Mouse (Mus musculus) hindbrain, embryonic 13.5 days (tissue): ENCODE results near the gene Lalba. TPM values are rescaled to one million over a fixed set of nuclear protein-coding genes. Genes with fewer than 3 reads are reported as not detected.

Source experiments
- ATAC-seq: fragments of 200-750 bp; cut with Nextera tagmentation; 2 replicates; pipeline ENCODE4 v1.8.0; 2017; ENCODE audit warnings: moderate TSS enrichment; ENCODE audit not compliant: low FRiP score
- H3K27ac ChIP-seq: fragments of 300-500 bp; sonication (generic); 2 replicates; pipeline ENCODE4 v1.5.1; 2015; ENCODE audit warnings: inconsistent platforms, mild to moderate bottlenecking, moderate library complexity
- H3K27me3 ChIP-seq: fragments of 300-500 bp; sonication (generic); 2 replicates; pipeline ENCODE4 v1.6.1; 2015; ENCODE audit warnings: mild to moderate bottlenecking, inconsistent platforms
- H3K36me3 ChIP-seq: fragments of 300-500 bp; sonication (generic); 2 replicates; pipeline ENCODE4 v1.6.1; 2015; ENCODE audit warnings: mild to moderate bottlenecking, inconsistent platforms
- H3K4me1 ChIP-seq: fragments of 300-500 bp; sonication (generic); replicated peaks from 2 replicates; pipeline ENCODE4 v1.6.1; 2015; ENCODE audit warnings: inconsistent platforms
- H3K4me2 ChIP-seq: fragments of 300-500 bp; sonication (generic); 2 replicates; pipeline ENCODE4 v1.6.1; 2015; ENCODE audit warnings: inconsistent platforms, mild to moderate bottlenecking, moderate library complexity
- H3K4me3 ChIP-seq: fragments of 300-500 bp; sonication (generic); 2 replicates; pipeline ENCODE4 v1.5.1; 2015; ENCODE audit warnings: mild to moderate bottlenecking, inconsistent platforms
- H3K9ac ChIP-seq: fragments of 300-500 bp; sonication (generic); 2 replicates; pipeline ENCODE4 v1.6.1; 2015; ENCODE audit warnings: mild to moderate bottlenecking, inconsistent platforms
- H3K9me3 ChIP-seq: fragments of 300-500 bp; sonication (generic); 2 replicates; pipeline ENCODE4 v1.6.1; 2016; ENCODE audit warnings: inconsistent platforms
- WGBS: fragments of 180-500 bp; shearing (Covaris S2); methylation state at CpG from one replicate; pipeline ENCODE4 v1.1.7; 2015; 5-methylcytosine and 5-hydroxymethylcytosine counted together
- polyA plus RNA-seq: library from polyadenylated mRNA; unstranded; fragments of >200 nt; fragmentation: Nextera tagmentation; extraction: Ambion mirVana; gene quantifications from 2 replicates; pipeline ENCODE4 v1.2.1, GENCODE M21; 2015

The Lalba gene
- polyA plus RNA-seq, 1 experiment from 2014 or later: not detected

GRCm38 (mm10) chr15:98511386-98511928 lies 28.9 kb upstream of the Lalba start:
- Histone ChIP-seq H3K9me3 (no peaks in the 10 kb centered on the region), H3K9ac (no peak overlapping the region), H3K4me3 (no peak overlapping the region), H3K4me1 (peaks cover 9% of the 10 kb centered on the region), H3K27me3 (no peaks in the 10 kb centered on the region), H3K36me3 (peaks cover 9% of the 10 kb centered on the region), H3K27ac (no peak overlapping the region), H3K4me2 (no peak overlapping the region)
- ATAC-seq: no peak
- 51% methylated on average over 13 of the region's 13 CpGs for WGBS

DNA sequence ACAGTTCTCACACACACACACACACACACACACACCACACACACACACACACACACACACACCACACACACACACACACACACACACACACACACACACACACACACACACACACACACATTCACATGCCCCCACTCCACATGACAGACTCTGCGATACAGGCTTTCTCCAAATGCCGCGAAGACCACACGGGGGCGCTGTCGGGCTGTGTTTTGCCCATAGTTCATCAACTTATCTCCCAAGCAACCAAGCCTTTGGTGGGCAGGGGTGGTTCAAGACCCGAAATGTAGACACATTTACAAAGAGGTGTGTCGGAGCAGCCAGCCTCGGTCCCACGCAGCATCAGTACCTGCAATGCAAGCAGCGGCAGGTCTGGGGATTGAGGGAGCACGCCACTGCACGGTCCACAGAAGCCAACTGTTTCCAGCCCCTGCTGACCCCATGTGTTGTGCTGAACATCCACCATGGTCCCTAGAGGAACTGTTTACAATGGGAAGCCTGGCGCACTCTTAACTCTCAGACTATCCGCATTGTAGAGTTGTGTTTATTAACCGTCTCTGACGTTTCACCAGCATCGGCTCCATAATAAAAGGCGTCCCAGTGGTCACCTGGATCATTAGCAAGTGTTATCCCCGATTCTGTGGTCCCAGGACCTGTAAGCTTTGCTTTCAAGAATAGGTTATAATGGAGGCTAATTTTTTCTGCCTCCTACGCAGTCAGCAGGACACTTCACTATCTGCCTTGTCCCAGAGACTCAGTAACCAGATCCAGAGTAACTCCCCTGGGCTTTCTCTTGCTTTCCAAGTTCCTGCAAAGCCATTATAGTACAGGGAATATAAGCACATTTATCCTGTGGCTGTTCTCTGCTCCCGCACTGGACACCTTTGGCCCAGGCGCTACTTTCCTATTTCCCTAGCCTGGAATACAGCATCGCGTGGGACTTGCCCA lies 28.2 kb upstream of the Lalba start:
- peaks cover 6% of the 10 kb centered on the region for H3K36me3 ChIP-seq
- no peak overlapping the region for H3K27ac ChIP-seq
- H3K4me3 ChIP-seq: 0 out of 2 replicates have a peak overlapping the region, but pooled peaks have one; percentile 17
- H3K9me3 ChIP-seq: no peaks in the 10 kb centered on the region
- no peaks in the 10 kb centered on the region for H3K27me3 ChIP-seq
- 29% methylated on average over 25 of the region's 25 CpGs for WGBS
- ATAC-seq: peak; percentile 71; the same call in 1 of the 2 replicates
- peaks cover 9% of the 10 kb centered on the region for H3K4me1 ChIP-seq
- H3K4me2 ChIP-seq: peak overlapping the region; percentile 50
- H3K9ac ChIP-seq: no peak overlapping the region

- no peak for ATAC-seq
- Histone ChIP-seq H3K9me3 (no peaks in the 10 kb centered on the region), H3K27me3 (no peaks in the 10 kb centered on the region), H3K4me3 (no peak overlapping the region), H3K4me2 (no peak overlapping the region), H3K4me1 (peaks cover 9% of the 10 kb centered on the region), H3K9ac (no peak overlapping the region), H3K36me3 (no peaks in the 10 kb centered on the region), H3K27ac (no peak overlapping the region)
- 53% methylated on average over 2 of the region's 2 CpGs for WGBS
Observed at GRCm38 (mm10) chr15:98509387-98509786, 26.9 kb upstream of the Lalba start.

DNA sequence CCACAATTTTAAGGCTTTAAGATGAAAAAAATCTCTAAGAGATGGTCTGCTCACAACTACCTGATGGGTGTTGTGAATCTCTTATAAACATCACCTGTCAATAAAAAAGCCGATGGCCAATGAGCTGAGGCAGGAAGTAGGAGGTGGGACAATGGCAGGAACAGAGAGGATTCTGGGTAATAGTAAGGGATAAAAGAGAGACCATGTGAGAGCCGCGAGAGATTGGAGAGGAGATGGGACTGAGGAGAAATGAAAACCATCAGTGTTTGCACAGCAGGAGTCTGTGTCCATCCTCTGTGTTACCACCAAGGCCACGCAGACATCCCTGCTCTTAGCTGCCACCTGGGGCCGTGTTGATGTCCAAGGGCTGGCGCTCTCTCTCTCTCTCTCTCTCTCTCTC lies 24.8 kb upstream of the Lalba start:
- Histone ChIP-seq H3K9ac (no peak overlapping the region), H3K4me3 (no peak overlapping the region), H3K4me2 (no peak overlapping the region), H3K27ac (no peak overlapping the region), H3K27me3 (no peaks in the 10 kb centered on the region), H3K4me1 (peaks cover 9% of the 10 kb centered on the region), H3K36me3 (no peaks in the 10 kb centered on the region), H3K9me3 (no peaks in the 10 kb centered on the region)
- 90% methylated on average over 5 of the region's 6 CpGs for WGBS
- no peak for ATAC-seq

- Histone ChIP-seq H3K36me3 (no peaks in the 10 kb centered on the region), H3K4me2 (no peak overlapping the region), H3K4me1 (peaks cover 8% of the 10 kb centered on the region), H3K4me3 (no peak overlapping the region), H3K27ac (no peak overlapping the region), H3K27me3 (no peaks in the 10 kb centered on the region), H3K9ac (no peak overlapping the region), H3K9me3 (no peaks in the 10 kb centered on the region)
- no peak for ATAC-seq
- WGBS: 83% methylated on average over 9 of the region's 9 CpGs
Observed at GRCm38 (mm10) chr15:98506253-98506957, 23.9 kb upstream of the Lalba start.

- no peak overlapping the region for H3K27ac ChIP-seq
- no peak for ATAC-seq
- H3K36me3 ChIP-seq: no peaks in the 10 kb centered on the region
- no peaks in the 10 kb centered on the region for H3K27me3 ChIP-seq
- whole genome bisulfite sequencing: 14% methylated on average over 18 of the region's 18 CpGs
- no peaks in the 10 kb centered on the region for H3K4me1 ChIP-seq
- no peak overlapping the region for H3K9ac ChIP-seq
- H3K9me3 ChIP-seq: no peaks in the 10 kb centered on the region
- H3K4me2 ChIP-seq: no peak overlapping the region
- H3K4me3 ChIP-seq: no peak overlapping the region
Observed at GRCm38 (mm10) chr15:98504514-98504913, 22.0 kb upstream of the Lalba start.

DNA sequence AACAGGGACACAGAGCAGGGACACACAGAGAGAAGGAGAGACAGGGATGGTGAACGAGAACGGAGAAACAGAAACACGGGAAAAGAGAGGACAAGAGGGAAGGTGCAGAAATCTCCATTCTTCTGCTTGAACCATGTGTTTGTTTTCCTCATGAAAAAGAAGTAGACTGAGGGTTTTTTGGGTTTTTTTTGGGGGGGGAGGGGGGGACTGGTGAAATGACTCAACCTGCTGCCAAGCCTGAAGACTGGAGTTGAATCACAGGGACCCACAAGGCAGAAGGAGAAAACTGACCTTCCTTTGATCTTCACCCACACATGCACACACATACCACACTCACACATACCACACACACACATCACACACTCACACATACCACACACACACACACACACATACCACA lies 20.8 kb upstream of the Lalba start:
- H3K36me3 ChIP-seq: no peaks in the 10 kb centered on the region
- H3K9ac ChIP-seq: no peak overlapping the region
- no peaks in the 10 kb centered on the region for H3K27me3 ChIP-seq
- no peak for ATAC-seq
- H3K27ac ChIP-seq: no peak overlapping the region
- no peak overlapping the region for H3K4me3 ChIP-seq
- no peak overlapping the region for H3K4me2 ChIP-seq
- H3K9me3 ChIP-seq: no peaks in the 10 kb centered on the region
- no peaks in the 10 kb centered on the region for H3K4me1 ChIP-seq
- WGBS: 87% methylated on average over 3 of the region's 3 CpGs

DNA sequence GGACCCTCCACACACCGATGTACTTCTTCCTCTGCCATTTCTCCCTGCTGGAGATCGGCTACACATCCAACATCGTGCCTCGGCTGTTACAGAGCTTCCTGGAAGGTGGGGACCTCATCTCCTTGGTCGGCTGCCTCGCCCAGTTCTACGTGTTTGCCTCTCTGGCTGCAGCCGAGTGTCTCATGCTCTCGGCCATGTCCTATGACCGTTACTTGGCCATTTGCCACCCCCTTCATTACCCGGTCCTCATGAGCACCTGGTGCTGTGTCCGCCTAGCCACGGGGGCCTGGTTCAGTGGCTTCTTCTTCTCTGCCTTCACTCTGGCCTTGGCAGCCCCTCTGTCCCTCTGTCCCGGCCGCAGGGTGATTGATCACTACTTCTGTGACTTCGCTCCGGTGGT lies 15.1 kb upstream of the Lalba start:
- Histone ChIP-seq H3K27me3 (no peaks in the 10 kb centered on the region), H3K9ac (no peak overlapping the region)
- ATAC-seq: no peak

DNA sequence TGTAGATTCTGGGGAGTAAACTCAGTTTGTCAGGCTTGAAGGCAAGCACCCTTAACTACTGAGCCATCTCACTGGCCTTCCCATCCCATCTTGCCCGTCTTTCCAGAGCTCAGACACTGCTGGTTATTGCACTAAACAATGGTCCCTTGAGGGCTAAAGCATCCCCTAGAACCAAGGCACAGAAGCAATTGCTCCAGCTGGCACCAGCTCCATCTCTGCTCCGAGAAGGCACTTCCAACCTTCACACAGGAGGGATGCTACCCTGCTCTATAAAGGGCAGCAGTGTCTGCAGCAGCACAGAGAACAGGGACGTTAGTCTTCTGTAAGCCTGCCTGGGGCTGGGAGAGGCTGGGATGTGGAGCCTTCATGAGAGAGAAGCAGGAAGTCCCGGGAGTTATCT lies 9.6 kb upstream of the Lalba start, which contains the start of gene Olfr279:
Olfr279 (plus strand) TSS at position 301 of the 400 bp plus-strand sequence.
- no peak within 1 kb of the TSS for H3K27ac ChIP-seq
- no peak within 1 kb of the TSS for H3K4me2 ChIP-seq
- H3K9me3 ChIP-seq: no peaks in the 10 kb centered on the region
- H3K27me3 ChIP-seq: no peaks in the 10 kb centered on the region
- no peak within 1 kb of the TSS for H3K4me3 ChIP-seq
- 71% methylated on average over 4 of the region's 4 CpGs for WGBS
- no peak within 1 kb of the TSS for H3K9ac ChIP-seq
- no peaks in the 10 kb centered on the region for H3K4me1 ChIP-seq
- ATAC-seq: no peak
- no peaks in the 10 kb centered on the region for H3K36me3 ChIP-seq

More for the DNA sequence above, 15.1 kb upstream of the Lalba start:
- H3K9me3 ChIP-seq: no peaks in the 10 kb centered on the region
- H3K4me1 ChIP-seq: no peaks in the 10 kb centered on the region
- no peaks in the 10 kb centered on the region for H3K36me3 ChIP-seq
- no peak overlapping the region for H3K4me3 ChIP-seq
- 89% methylated on average over 17 of the region's 17 CpGs for WGBS
- no peak overlapping the region for H3K4me2 ChIP-seq
- no peak overlapping the region for H3K27ac ChIP-seq

- Histone ChIP-seq H3K4me1 (no peaks in the 10 kb centered on the region), H3K4me3 (no peak overlapping the region), H3K9me3 (no peaks in the 10 kb centered on the region), H3K4me2 (no peak overlapping the region), H3K36me3 (no peaks in the 10 kb centered on the region), H3K9ac (no peak overlapping the region), H3K27ac (no peak overlapping the region), H3K27me3 (no peaks in the 10 kb centered on the region)
- ATAC-seq: no peak
- 84% methylated on average over 2 of the region's 2 CpGs for WGBS
Observed at GRCm38 (mm10) chr15:98491332-98491731, 8.8 kb upstream of the Lalba start.

DNA sequence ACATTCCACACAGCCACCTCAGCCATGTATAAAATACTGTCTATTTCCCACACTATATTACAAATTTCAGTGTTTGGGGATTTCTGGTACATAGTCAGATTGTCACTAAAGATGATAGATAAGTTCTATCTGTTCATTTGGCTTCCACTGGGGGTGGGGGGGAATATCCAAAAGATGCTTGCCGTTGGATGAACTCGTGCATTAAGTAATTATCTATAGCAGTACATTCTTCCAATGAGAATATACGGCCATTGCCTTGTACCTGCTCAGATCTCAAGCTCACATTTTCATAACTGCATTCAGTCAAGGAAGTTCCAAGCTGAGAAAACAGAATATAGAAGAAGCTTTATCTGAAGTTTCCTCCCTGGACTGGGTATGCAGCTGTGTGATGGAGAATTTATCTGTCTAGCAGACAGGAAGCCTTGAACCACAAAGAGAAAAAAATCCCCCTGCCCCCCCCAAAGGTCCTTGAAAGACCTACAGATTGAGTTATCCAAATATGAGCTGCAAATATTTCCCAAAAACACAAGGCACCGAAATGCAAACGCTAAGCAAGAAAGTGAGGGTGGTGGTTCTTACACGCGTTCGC lies 4.0 kb upstream of the Lalba start:
- no peak overlapping the region for H3K27ac ChIP-seq
- no peak overlapping the region for H3K4me3 ChIP-seq
- no peaks in the 10 kb centered on the region for H3K9me3 ChIP-seq
- no peaks in the 10 kb centered on the region for H3K36me3 ChIP-seq
- no peaks in the 10 kb centered on the region for H3K4me1 ChIP-seq
- ATAC-seq: no peak
- H3K27me3 ChIP-seq: no peaks in the 10 kb centered on the region
- 94% methylated on average over 8 of the region's 8 CpGs for WGBS
- H3K4me2 ChIP-seq: no peak overlapping the region
- no peak overlapping the region for H3K9ac ChIP-seq
